Mouse (Mus musculus) liver, embryonic 14.5 days (tissue): ENCODE measurements at regions not wholly inside any gene's neighbourhood (a gene's known extent, or its start where the extent isn't known, plus 50 kb on each side); places are given as distances from the start of the nearest gene placed in this dataset.

Source experiments
- ATAC-seq: fragments of 200-750 bp; cut with Nextera tagmentation; 2 replicates; pipeline ENCODE4 v1.8.0; 2017; ENCODE audit warnings: moderate number of reproducible peaks, mild to moderate bottlenecking, moderate library complexity; ENCODE audit not compliant: insufficient read depth
- DNase-seq, 3 experiments: peaks; one replicate each; pipeline ENCODE4 v3.0.0-alpha.2; 2012 to 2013; ENCODE audit warnings: low read depth in 3 of 3, low spot score in 3 of 3
- H3K27ac ChIP-seq: fragments of 300-500 bp; sonication (generic); 2 replicates; pipeline ENCODE4 v1.5.1; 2014; ENCODE audit warnings: moderate library complexity, mild to moderate bottlenecking, control low read depth, inconsistent platforms
- H3K27me3 ChIP-seq: fragments of 300-500 bp; sonication (generic); 2 replicates; pipeline ENCODE4 v1.6.1; 2014; ENCODE audit warnings: mild to moderate bottlenecking, low read length, moderate library complexity; ENCODE audit not compliant: control insufficient read depth, insufficient read depth
- H3K36me3 ChIP-seq: fragments of 300-500 bp; sonication (generic); replicated peaks from 2 replicates; pipeline ENCODE4 v1.6.1; 2014; ENCODE audit warnings: low read depth; ENCODE audit not compliant: control insufficient read depth, insufficient read depth
- H3K4me1 ChIP-seq, 2 experiments: fragments of 200-500 bp in 1 of 2; fragments of 300-500 bp in 1 of 2; sonication (generic) in 1 of 2; replicated peaks; 2 replicates each; pipeline ENCODE4 v1.6.1; 2012 to 2014; ENCODE audit warnings: antibody characterized with exemption in 1 of 2, inconsistent platforms in 1 of 2, low read length in 1 of 2; ENCODE audit not compliant: control insufficient read depth in 2 of 2, insufficient read depth in 2 of 2
- H3K4me2 ChIP-seq: fragments of 300-500 bp; sonication (generic); 2 replicates; pipeline ENCODE4 v1.6.1; 2014; ENCODE audit warnings: low read depth, mild to moderate bottlenecking, control low read depth, moderate library complexity
- H3K4me3 ChIP-seq, 2 experiments: fragments of 200-500 bp in 1 of 2; fragments of 300-500 bp in 1 of 2; sonication (generic) in 1 of 2; 2 replicates each; pipeline ENCODE4 v1.5.1; 2012 to 2014; ENCODE audit warnings: low read depth in 2 of 2, low read length in 2 of 2, mild to moderate bottlenecking in 2 of 2, control low read depth in 1 of 2, inconsistent platforms in 1 of 2, moderate library complexity in 1 of 2; ENCODE audit not compliant: insufficient read depth in 1 of 2
- H3K9ac ChIP-seq: fragments of 300-500 bp; sonication (generic); replicated peaks from 2 replicates; pipeline ENCODE4 v1.6.1; 2014; ENCODE audit warnings: mild to moderate bottlenecking, control low read depth, moderate library complexity
- H3K9me3 ChIP-seq: fragments of 300-500 bp; sonication (generic); 2 replicates; pipeline ENCODE4 v1.6.1; 2016; ENCODE audit warnings: low read length, mixed read lengths; ENCODE audit not compliant: control insufficient read depth
- CTCF ChIP-seq: IDR thresholded peaks from 2 replicates; pipeline ENCODE4 v1.5.1; 2016; ENCODE audit warnings: antibody characterized with exemption, low read depth, control low read depth
- EP300 ChIP-seq: IDR thresholded peaks from 2 replicates; pipeline ENCODE4 v1.6.1; 2016; ENCODE audit warnings: antibody characterized with exemption, low read depth
- WGBS: fragments of 180-500 bp; shearing (Covaris S2); extraction: QIAGEN DNeasy Blood & Tissue Kit; methylation state at CpG from one replicate; pipeline ENCODE4 v1.1.7; 2014; ENCODE audit not compliant: insufficient replicate concordance; 5-methylcytosine and 5-hydroxymethylcytosine counted together

- Histone ChIP-seq H3K9ac (no peak overlapping the region), H3K27me3 (no peaks in the 10 kb centered on the region), H3K4me2 (no peak overlapping the region), H3K9me3 (no peaks in the 10 kb centered on the region), H3K4me3 (no peak overlapping the region), H3K4me1 (no peaks in the 10 kb centered on the region), H3K27ac (no peak overlapping the region), H3K36me3 (no peaks in the 10 kb centered on the region)
- no peak for ATAC-seq
- no peak for DNase-seq
- no peak for TF ChIP-seq EP300
- TF ChIP-seq CTCF: no peak
- WGBS: 54% methylated on average over 7 of the region's 7 CpGs
Measured at GRCm38 (mm10) chr14:48753084-48753483, 79.5 kb upstream of the Otx2 start.

- no peak for TF ChIP-seq EP300
- no peak for TF ChIP-seq CTCF
- no peaks in the 10 kb centered on the region for H3K36me3 ChIP-seq
- H3K9me3 ChIP-seq: no peaks in the 10 kb centered on the region
- 41% methylated on average over 8 of the region's 8 CpGs for WGBS
- H3K27me3 ChIP-seq: no peaks in the 10 kb centered on the region
- H3K9ac ChIP-seq: no peak overlapping the region
- no peak overlapping the region for H3K4me3 ChIP-seq
- H3K4me1 ChIP-seq: no peaks in the 10 kb centered on the region
- no peak overlapping the region for H3K27ac ChIP-seq
- ATAC-seq (no peak), DNase-seq (no peak)
- no peak overlapping the region; the same call in 1 of the 2 replicates for H3K4me2 ChIP-seq
Measured at GRCm38 (mm10) chr14:48752579-48752905, 78.9 kb upstream of the Otx2 start.

- H3K27me3 ChIP-seq: no peaks in the 10 kb centered on the region
- DNase-seq (no peak), ATAC-seq (no peak)
- H3K4me2 ChIP-seq: no peak overlapping the region; the same call in 1 of the 2 replicates
- no peak overlapping the region for H3K27ac ChIP-seq
- no peaks in the 10 kb centered on the region for H3K36me3 ChIP-seq
- no peak overlapping the region for H3K4me3 ChIP-seq
- TF ChIP-seq CTCF (no peak), EP300 (no peak)
- H3K4me1 ChIP-seq: no peaks in the 10 kb centered on the region
- WGBS: 9% methylated on average over 18 of the region's 18 CpGs
- H3K9me3 ChIP-seq: no peaks in the 10 kb centered on the region
- no peak overlapping the region for H3K9ac ChIP-seq
Measured at GRCm38 (mm10) chr14:48751751-48752578, 78.3 kb upstream of the Otx2 start.

- Histone ChIP-seq H3K27ac (no peak overlapping the region), H3K9ac (no peak overlapping the region), H3K9me3 (no peaks in the 10 kb centered on the region), H3K4me1 (no peaks in the 10 kb centered on the region), H3K36me3 (no peaks in the 10 kb centered on the region), H3K27me3 (no peaks in the 10 kb centered on the region), H3K4me2 (no peak overlapping the region), H3K4me3 (no peak overlapping the region)
- ATAC-seq: no peak
- WGBS: 36% methylated on average over 6 of the region's 6 CpGs
- TF ChIP-seq EP300 (no peak), CTCF (no peak)
- DNase-seq: no peak
Measured at GRCm38 (mm10) chr14:48750994-48751393, 77.4 kb upstream of the Otx2 start.

GRCm38 (mm10) chr14:48748976-48749375 lies 75.4 kb upstream of the Otx2 start:
- no peak overlapping the region for H3K9ac ChIP-seq
- H3K36me3 ChIP-seq: no peaks in the 10 kb centered on the region
- TF ChIP-seq CTCF: no peak
- no peak for TF ChIP-seq EP300
- H3K4me2 ChIP-seq: no peak overlapping the region
- ATAC-seq: no peak
- DNase-seq: no peak
- H3K27ac ChIP-seq: no peak overlapping the region
- no peaks in the 10 kb centered on the region for H3K4me1 ChIP-seq
- H3K27me3 ChIP-seq: no peaks in the 10 kb centered on the region
- H3K4me3 ChIP-seq: no peak overlapping the region
- 71% methylated on average over 12 of the region's 12 CpGs for WGBS
- H3K9me3 ChIP-seq: no peaks in the 10 kb centered on the region
